Mouse (Mus musculus) ES-E14 (cell line): ENCODE results near the gene Cox19. TPM values are rescaled to one million over a fixed set of nuclear protein-coding genes. Genes with fewer than 3 reads are reported as not detected.

Experiments used
- DNase-seq: peaks from one replicate; pipeline ENCODE4 v3.0.0-alpha.2; 2013; ENCODE audit warnings: low read depth, low spot score
- H3K27ac ChIP-seq: 2 replicates; pipeline ENCODE4 v1.5.1; 2012; ENCODE audit warnings: low read depth, mild to moderate bottlenecking, low read length, moderate library complexity, mixed read lengths; ENCODE audit not compliant: poor library complexity, insufficient read depth, severe bottlenecking
- H3K36me3 ChIP-seq: 2 replicates; pipeline ENCODE4 v1.6.1; 2012; ENCODE audit warnings: mild to moderate bottlenecking, low read length, moderate library complexity, mixed read lengths; ENCODE audit not compliant: control insufficient read depth, poor library complexity, insufficient read depth, severe bottlenecking
- H3K4me1 ChIP-seq, 2 experiments: fragments of 150-350 bp in 1 of 2; sonication (generic) in 1 of 2; 2 replicates each; pipeline ENCODE4 v1.6.1; 2012; ENCODE audit warnings: low read length in 2 of 2, mild to moderate bottlenecking in 1 of 2, mixed read lengths in 1 of 2; ENCODE audit not compliant: control insufficient read depth in 2 of 2, insufficient read depth in 2 of 2, poor library complexity in 1 of 2
- H3K4me3 ChIP-seq, 2 experiments: fragments of 150-350 bp in 1 of 2; sonication (generic) in 1 of 2; 2 replicates each; pipeline ENCODE4 v1.5.1; 2012; ENCODE audit warnings: low read length in 2 of 2, low read depth in 1 of 2, mild to moderate bottlenecking in 1 of 2, mixed read lengths in 1 of 2; ENCODE audit not compliant: insufficient read depth in 1 of 2, poor library complexity in 1 of 2, severe bottlenecking in 1 of 2
- H3K9ac ChIP-seq: 2 replicates; pipeline ENCODE4 v1.6.1; 2012; ENCODE audit warnings: low read depth, mild to moderate bottlenecking, low read length, mixed read lengths; ENCODE audit not compliant: poor library complexity, insufficient read depth, severe bottlenecking
- H3K9me3 ChIP-seq: fragments of 150-350 bp; sonication (generic); 2 replicates; pipeline ENCODE4 v1.6.1; 2012; ENCODE audit warnings: low read depth, mild to moderate bottlenecking, low read length; ENCODE audit not compliant: control insufficient read depth, insufficient read depth
- CHD2 ChIP-seq: IDR thresholded peaks from 2 replicates; pipeline ENCODE4 v1.6.1; 2014; ENCODE audit warnings: mild to moderate bottlenecking, low read depth, low read length, inconsistent platforms
- HCFC1 ChIP-seq: IDR thresholded peaks from 2 replicates; pipeline ENCODE4 v1.6.1; 2012; ENCODE audit warnings: low read length, inconsistent platforms, borderline replicate concordance; ENCODE audit not compliant: insufficient read depth
- MAFK ChIP-seq: IDR thresholded peaks from 2 replicates; pipeline ENCODE4 v1.6.1; 2014; ENCODE audit warnings: mild to moderate bottlenecking, low read depth, low read length, inconsistent platforms; ENCODE audit not compliant: insufficient read depth
- ZC3H11A ChIP-seq: IDR thresholded peaks from 2 replicates; pipeline ENCODE4 v1.6.1; 2012; ENCODE audit warnings: low read depth, mild to moderate bottlenecking, inconsistent platforms, low read length, borderline replicate concordance
- ZNF384 ChIP-seq: IDR thresholded peaks from 2 replicates; pipeline ENCODE4 v1.6.1; 2012; ENCODE audit warnings: low read depth, low read length, inconsistent platforms
- in situ Hi-C, 2 experiments: fragments of 600-800 bp; cut with MboI; formaldehyde crosslinking; loops; one replicate each; pipeline ENCODE4 v1.15.1; 2025; ENCODE audit warnings: low sequenced_read_pairs in 2 of 2, inconsistent platforms in 1 of 2; ENCODE audit not compliant: unreplicated experiment in 2 of 2
- total RNA-seq: library from RNA; depleted of rRNA; stranded (reverse); fragments of 300-350 nt; gene quantifications from 2 replicates; pipeline ENCODE4 v1.2.3, GENCODE M21; 2012

The Cox19 gene
- total RNA-seq, 1 experiment = 26.6 TPM

GRCm38 (mm10) chr5:139388694-139389675 is 37.8 kb upstream of the Cox19 start:
- TF ChIP-seq ZNF384 (no peak), ZC3H11A (no peak), CHD2 (no peak), MAFK (no peak), HCFC1 (no peak)
- Histone ChIP-seq H3K27ac (no peak overlapping the region), H3K4me1 (peaks cover 0 to 4% of the 10 kb centered on the region in 2 experiments; a peak in 1 of 4 replicates), H3K36me3 (peaks cover 2% of the 10 kb centered on the region; the same call in 1 of the 2 replicates), H3K9ac (no peak overlapping the region), H3K4me3 (no peak overlapping the region), H3K9me3 (no peaks in the 10 kb centered on the region)
- in situ Hi-C loops = no loop called here
- no peak for DNase-seq

GRCm38 (mm10) chr5:139388195-139388570 is 37.0 kb upstream of the Cox19 start:
- no peak overlapping the region for H3K4me3 ChIP-seq
- no peak overlapping the region for H3K9ac ChIP-seq
- no peak overlapping the region for H3K27ac ChIP-seq
- H3K36me3 ChIP-seq = peaks cover 2% of the 10 kb centered on the region; the same call in 1 of the 2 replicates
- peaks cover 0 to 6% of the 10 kb centered on the region in 2 experiments; a peak in 1 of 4 replicates for H3K4me1 ChIP-seq
- TF ChIP-seq MAFK (no peak), HCFC1 (no peak)
- no peak for DNase-seq
- no peaks in the 10 kb centered on the region for H3K9me3 ChIP-seq
- in situ Hi-C loops = no loop called here

DNA sequence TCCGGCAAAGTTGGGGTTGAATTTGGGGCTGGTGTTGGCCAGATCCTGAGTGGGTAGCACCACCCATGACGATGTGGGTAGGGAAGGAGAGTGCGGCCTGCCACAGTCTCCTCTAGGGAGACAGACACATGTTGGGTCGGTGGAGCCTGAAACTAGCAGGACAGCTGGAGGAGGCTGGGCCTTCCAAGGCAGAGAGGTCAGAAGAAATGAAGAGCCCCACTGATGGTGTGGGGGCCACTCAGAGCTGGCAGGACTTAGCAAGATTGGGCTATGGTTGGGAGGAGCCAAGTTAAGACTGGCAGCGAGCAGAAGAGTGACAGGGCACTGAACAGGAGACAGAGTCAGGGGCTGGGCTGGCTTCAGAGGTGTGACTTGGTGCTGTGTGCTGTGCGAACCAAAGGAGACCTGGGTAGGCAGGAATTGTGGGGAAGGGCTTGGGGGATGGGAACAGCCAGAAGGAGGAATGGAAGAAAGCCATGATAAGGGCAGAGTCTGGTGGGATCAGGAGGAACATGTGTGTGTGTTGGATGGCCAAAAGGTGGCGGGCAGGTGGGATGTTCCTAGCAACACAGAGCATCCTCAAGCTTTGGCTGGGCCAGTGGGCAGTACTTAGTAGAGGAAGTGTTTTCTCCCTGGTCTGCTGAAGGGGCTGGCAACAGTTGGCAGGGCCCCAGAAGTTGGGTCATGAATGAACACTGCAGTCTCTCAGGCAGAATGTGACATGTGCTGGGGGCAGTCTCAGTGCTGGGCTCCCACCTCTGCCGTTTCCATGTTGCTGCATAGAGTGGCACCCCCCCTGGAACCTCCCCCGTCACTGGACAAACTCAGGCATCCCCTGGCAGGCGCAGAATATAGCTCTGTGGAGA is 36.3 kb upstream of the Cox19 start:
- Histone ChIP-seq H3K9ac (no peak overlapping the region), H3K4me3 (no peak overlapping the region), H3K4me1 (peaks cover 2 to 8% of the 10 kb centered on the region in 2 experiments; a peak in 1 of 4 replicates), H3K36me3 (peaks cover 2% of the 10 kb centered on the region; the same call in 1 of the 2 replicates), H3K27ac (no peak overlapping the region), H3K9me3 (no peaks in the 10 kb centered on the region)
- TF ChIP-seq ZNF384 (no peak), MAFK (no peak), HCFC1 (no peak), CHD2 (no peak)
- in situ Hi-C loops = no loop called here
- DNase-seq = no peak

GRCm38 (mm10) chr5:139386047-139386446 is 34.8 kb upstream of the Cox19 start:
- Histone ChIP-seq H3K27ac (no peak overlapping the region), H3K9me3 (no peaks in the 10 kb centered on the region), H3K4me3 (no peak overlapping the region), H3K36me3 (peaks cover 2% of the 10 kb centered on the region; the same call in 1 of the 2 replicates), H3K4me1 (peaks cover 7 to 12% of the 10 kb centered on the region in 2 experiments; a peak in 2 of 4 replicates), H3K9ac (no peak overlapping the region)
- TF ChIP-seq MAFK (no peak), HCFC1 (no peak), ZNF384 (no peak), ZC3H11A (no peak), CHD2 (no peak)
- in situ Hi-C loops = no loop called here
- no peak for DNase-seq
